Mouse (Mus musculus) E14TG2a.4 (cell line): ENCODE results near the gene Myrf.
"Not testable (repeated sequence)": the region's sequence is repeated elsewhere in the genome, so short reads cannot be mapped to it uniquely, and the experiment has no call there.

ENCODE experiments used
- H3K27me3 ChIP-seq: 2 replicates; pipeline ENCODE4 v1.6.1; 2014; ENCODE audit warnings: low read length, control low read depth; ENCODE audit not compliant: insufficient read depth
- H3K36me3 ChIP-seq: 2 replicates; pipeline ENCODE4 v1.6.1; 2014; ENCODE audit warnings: low read length, control low read depth; ENCODE audit not compliant: insufficient read depth
- H3K4me1 ChIP-seq: replicated peaks from 2 replicates; pipeline ENCODE4 v1.6.1; 2014; ENCODE audit warnings: low read depth, low read length, control low read depth
- H3K4me3 ChIP-seq: replicated peaks from 2 replicates; pipeline ENCODE4 v1.5.1; 2014; ENCODE audit warnings: mild to moderate bottlenecking, low read length
- H3K9me3 ChIP-seq: 2 replicates; pipeline ENCODE4 v1.6.1; 2014; ENCODE audit warnings: low read length, control low read depth
- CTCF ChIP-seq: conservative IDR thresholded peaks from 2 replicates; pipeline ENCODE4 v1.5.1; 2014; ENCODE audit warnings: low read length
- NANOG ChIP-seq: IDR thresholded peaks from 2 replicates; pipeline ENCODE4 v1.6.1; 2014; ENCODE audit warnings: borderline replicate concordance, low read length, mixed read lengths
- POU5F1 ChIP-seq: IDR thresholded peaks from 2 replicates; pipeline ENCODE4 v1.6.1; 2014; ENCODE audit warnings: low read length, borderline replicate concordance

Gene Myrf

DNA sequence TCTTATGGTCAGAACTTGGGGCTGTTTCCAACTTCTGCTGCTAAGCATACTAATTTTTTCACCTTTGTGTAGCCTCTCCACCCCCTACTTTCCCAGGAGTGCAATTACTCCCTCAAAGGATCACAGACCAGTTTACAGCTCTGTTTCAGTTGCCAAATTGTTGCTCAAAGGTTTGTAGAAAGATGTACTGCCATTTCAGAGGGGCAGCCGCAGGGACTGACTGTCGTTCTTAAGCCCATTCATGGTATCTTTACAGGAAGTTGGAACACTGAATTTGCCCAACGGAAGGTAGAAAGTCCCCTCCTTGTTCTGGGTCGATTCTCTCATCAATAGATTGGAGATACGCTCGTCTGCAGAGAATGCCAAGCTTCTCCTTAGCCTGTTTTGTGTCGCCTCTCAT is 69.2 kb downstream of the Myrf start:
- no peak for TF ChIP-seq NANOG
- no peak for TF ChIP-seq CTCF
- no peak for TF ChIP-seq POU5F1
- Histone ChIP-seq H3K27me3 (no peaks in the 10 kb centered on the region), H3K4me3 (no peak overlapping the region), H3K4me1 (peaks cover 81% of the 10 kb centered on the region), H3K36me3 (no peaks in the 10 kb centered on the region), H3K9me3 (no peaks in the 10 kb centered on the region)

DNA sequence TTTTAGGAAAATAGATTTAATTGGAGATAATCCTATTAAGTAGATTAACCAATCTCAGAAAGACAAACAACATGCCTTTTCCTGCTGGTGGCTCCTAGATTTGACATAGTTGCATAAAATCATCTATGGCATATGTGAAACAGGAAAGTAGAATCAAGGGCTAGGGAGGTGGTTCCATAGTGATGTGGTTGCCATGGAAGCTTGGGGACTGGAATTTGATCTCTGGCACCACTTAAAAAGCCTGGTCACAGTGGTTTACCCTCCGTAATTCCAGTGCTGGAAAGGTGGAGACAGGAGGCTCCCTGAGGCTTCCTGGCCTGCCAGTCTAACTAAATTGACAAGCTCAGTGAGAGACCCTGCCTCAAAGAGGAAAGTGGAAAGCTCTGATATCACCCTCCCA is 70.1 kb downstream of the Myrf start:
- Histone ChIP-seq H3K4me3 (no peak overlapping the region), H3K36me3 (no peaks in the 10 kb centered on the region), H3K4me1 (peaks cover 72% of the 10 kb centered on the region), H3K9me3 (no peaks in the 10 kb centered on the region), H3K27me3 (no peaks in the 10 kb centered on the region)
- TF ChIP-seq NANOG = no peak
- TF ChIP-seq CTCF = no peak
- no peak for TF ChIP-seq POU5F1

DNA sequence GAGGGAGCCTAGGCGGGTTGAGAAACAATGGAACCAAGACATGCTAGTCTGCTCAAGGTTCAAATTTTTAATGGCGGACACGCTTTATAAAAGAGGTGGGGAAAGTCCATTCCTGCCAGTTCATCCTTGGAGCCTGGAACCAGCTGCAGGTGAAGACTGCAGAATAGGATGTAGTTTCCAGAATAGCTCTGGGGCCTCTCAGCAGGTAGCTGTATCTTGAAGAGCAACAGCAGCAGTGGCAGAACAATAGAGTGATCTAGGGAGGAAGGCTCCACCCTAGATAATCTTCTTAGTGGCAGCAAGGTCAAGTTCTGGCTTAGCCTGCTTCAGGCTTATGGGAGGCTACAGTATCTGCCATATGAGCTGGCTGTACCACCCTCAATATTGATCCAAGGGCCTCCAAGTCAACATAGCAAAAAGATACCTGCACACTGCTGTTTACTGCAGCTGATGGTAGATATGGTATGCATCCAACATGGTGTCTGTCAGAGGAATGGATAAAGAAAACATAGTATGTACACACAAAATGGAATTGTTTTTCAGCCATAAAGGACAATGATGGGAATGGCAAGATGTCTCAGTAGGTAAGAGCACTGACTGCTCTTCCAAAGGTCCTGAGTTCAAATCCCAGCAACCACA is 70.7 kb downstream of the Myrf start:
- peak; percentile 34; the same call in 1 of the 2 replicates for TF ChIP-seq NANOG
- not testable (repeated sequence) for H3K36me3 ChIP-seq, H3K4me3 ChIP-seq, H3K27me3 ChIP-seq, H3K9me3 ChIP-seq
- H3K4me1 ChIP-seq = peaks cover 68% of the 10 kb centered on the region

DNA sequence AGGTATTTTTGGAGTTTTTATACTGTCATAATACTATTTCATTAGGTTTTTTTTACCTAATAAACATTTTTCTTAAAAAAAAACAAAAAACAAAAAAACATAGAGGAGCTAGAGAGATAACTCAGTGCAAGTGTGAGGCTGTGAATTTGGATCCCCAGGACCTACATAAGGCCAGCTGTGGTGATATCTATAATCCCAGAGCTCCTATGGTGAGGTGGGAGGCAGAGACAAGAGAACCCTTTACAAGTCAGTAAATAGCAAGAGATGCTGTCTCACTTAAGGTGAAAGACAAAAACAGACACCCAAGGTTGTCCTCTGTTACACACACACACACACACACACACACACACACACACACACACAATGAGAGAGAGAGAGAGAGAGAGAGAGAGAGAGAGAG is 71.4 kb downstream of the Myrf start:
- Histone ChIP-seq H3K4me3 (no peak overlapping the region), H3K9me3 (no peaks in the 10 kb centered on the region), H3K4me1 (peaks cover 65% of the 10 kb centered on the region), H3K36me3 (no peaks in the 10 kb centered on the region), H3K27me3 (no peaks in the 10 kb centered on the region)
- no peak for TF ChIP-seq CTCF
- TF ChIP-seq NANOG = no peak
- no peak for TF ChIP-seq POU5F1

DNA sequence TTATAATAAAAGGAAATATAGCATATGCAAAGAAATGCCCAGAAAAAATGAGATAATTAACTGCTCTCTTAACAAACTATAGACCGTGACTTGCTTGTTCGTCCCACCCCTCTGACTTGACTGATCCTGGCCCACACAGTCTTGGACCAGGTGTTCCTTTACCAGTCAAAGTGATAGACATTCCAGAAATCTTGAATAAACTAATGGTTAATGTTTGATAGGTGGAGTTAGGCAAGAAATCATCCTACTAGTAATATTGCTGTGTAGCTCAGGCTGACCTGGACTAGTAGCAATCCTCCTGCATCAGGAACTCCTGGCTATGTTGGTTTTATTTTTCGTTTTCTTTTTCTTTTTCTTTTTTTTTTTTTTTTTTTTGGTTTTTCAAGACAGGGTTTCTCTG is 72.1 kb downstream of the Myrf start:
- Histone ChIP-seq H3K9me3 (no peaks in the 10 kb centered on the region), H3K4me3 (no peak overlapping the region), H3K27me3 (no peaks in the 10 kb centered on the region), H3K36me3 (no peaks in the 10 kb centered on the region), H3K4me1 (peaks cover 64% of the 10 kb centered on the region)
- TF ChIP-seq POU5F1 = no peak
- TF ChIP-seq CTCF = no peak
- no peak for TF ChIP-seq NANOG

DNA sequence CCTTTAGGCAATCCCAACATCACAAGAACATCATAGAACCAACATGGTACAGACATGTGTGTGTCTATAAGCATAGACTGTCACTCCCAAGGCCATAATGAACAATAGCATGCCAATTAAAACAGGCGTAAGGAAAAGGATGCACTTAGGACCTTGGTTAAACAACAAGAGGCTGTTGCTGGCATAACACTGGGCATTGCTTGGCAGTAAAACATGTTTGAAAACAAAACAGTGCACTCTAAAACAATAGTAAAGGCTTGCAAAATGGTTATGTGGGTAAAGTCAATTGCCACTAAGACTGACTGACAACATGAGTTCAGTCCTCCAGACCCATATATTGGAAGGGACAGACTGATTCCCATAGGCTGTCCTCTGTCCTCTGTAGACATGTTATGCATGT is 72.6 kb downstream of the Myrf start:
- Histone ChIP-seq H3K36me3 (no peaks in the 10 kb centered on the region), H3K4me1 (peaks cover 59% of the 10 kb centered on the region), H3K4me3 (no peak overlapping the region), H3K9me3 (no peaks in the 10 kb centered on the region), H3K27me3 (no peaks in the 10 kb centered on the region)
- no peak for TF ChIP-seq POU5F1
- TF ChIP-seq NANOG = no peak
- TF ChIP-seq CTCF = no peak

DNA sequence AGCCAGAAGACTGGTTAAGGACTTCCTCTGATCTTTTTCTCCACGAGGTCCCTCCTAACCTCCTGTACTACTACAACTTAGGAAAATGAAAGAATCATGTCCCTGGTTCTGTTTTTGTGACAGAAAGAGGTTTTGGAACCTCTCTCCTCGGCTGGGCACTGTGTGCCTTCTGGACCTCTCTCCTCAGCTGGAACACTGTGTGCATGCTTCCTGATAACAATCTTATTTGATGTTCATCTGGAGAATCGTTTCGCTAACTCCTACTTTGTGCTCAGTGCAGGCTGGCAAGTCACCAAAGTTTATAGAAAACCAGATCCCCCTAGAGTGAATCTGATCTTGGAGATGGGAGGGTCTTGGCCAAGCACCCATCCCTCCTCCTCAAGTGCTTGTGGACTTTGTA is 73.4 kb downstream of the Myrf start:
- peaks cover 5% of the 10 kb centered on the region; the same call in 1 of the 2 replicates for H3K9me3 ChIP-seq
- TF ChIP-seq NANOG (no peak), CTCF (no peak), POU5F1 (no peak)
- H3K36me3 ChIP-seq = no peaks in the 10 kb centered on the region
- H3K27me3 ChIP-seq = no peaks in the 10 kb centered on the region
- H3K4me1 ChIP-seq = peaks cover 53% of the 10 kb centered on the region
- H3K4me3 ChIP-seq = no peak overlapping the region

DNA sequence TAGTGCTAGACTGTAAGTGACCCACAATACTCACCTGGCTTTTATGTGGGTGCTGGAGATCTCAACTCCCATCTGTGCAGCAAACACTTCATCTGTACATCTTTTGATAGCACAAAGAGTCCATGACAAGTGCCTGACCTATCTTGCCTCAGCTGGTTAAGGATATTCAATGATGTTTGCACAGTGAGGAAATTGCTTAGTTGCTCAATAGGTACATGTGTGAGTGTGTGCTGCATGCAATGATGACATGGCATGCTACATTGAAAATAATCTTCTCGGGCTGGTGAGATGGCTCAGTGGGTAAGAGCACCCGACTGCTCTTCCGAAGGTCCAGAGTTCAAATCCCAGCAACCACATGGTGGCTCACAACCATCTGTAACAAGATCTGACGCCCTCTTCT is 74.6 kb downstream of the Myrf start:
- H3K4me1 ChIP-seq = peaks cover 41% of the 10 kb centered on the region
- H3K27me3 ChIP-seq, H3K4me3 ChIP-seq, H3K36me3 ChIP-seq, H3K9me3 ChIP-seq: not testable (repeated sequence)

DNA sequence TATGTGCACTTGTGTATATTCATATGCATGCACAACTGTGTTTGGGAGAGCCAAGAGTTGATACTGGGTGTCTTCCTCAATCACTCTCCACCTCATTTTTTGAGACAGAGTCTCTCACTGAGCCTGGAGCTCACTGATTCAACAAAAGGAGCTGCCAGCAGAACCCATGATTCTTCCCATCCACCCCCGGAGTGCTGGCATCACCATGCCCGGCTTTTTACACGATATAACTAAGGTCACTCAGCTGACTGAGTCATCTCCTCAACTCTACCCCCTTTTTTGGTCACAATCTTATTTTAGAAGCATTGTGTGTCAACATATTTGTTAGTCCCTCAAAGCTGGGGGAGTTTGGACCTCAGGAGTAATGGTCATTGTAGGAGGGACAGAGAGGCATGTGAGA is 76.7 kb downstream of the Myrf start:
- Histone ChIP-seq H3K4me1 (peaks cover 21% of the 10 kb centered on the region), H3K4me3 (no peak overlapping the region), H3K9me3 (peaks cover 5% of the 10 kb centered on the region; the same call in 1 of the 2 replicates), H3K27me3 (no peaks in the 10 kb centered on the region), H3K36me3 (no peaks in the 10 kb centered on the region)
- TF ChIP-seq NANOG = no peak
- no peak for TF ChIP-seq POU5F1
- TF ChIP-seq CTCF = no peak
